Mouse (Mus musculus): ENCODE data around the gene Rfx2. TPM values are rescaled to one million over a fixed set of nuclear protein-coding genes. Genes with fewer than 3 reads are reported as not detected.

Gene Rfx2
- polyA plus RNA-seq, 1 experiment: 0.86 TPM

- Histone ChIP-seq H3K4me3 (ENCODE audit: insufficient read depth, low read length) (no peak overlapping the region), H3K27ac (ENCODE audit: insufficient read depth, low read length) (no peak overlapping the region), H3K4me1 (ENCODE audit: control insufficient read depth, insufficient read depth, low read length) (no peaks in the 10 kb centered on the region)
- TF ChIP-seq CTCF (IDR thresholded peaks at IDR 0.05; ENCODE audit: borderline replicate concordance, insufficient read depth, low read length): no peak
- TF ChIP-seq POLR2A (IDR thresholded peaks at IDR 0.05; ENCODE audit: low read depth, low read length): no peak
These were observed 11.1 kb downstream of the Rfx2 start for GRCm38 (mm10) chr17:56819694-56820111.

GRCm38 (mm10) chr17:56819032-56819545, 11.7 kb downstream of the Rfx2 start:
- Histone ChIP-seq H3K4me1 (ENCODE audit: control insufficient read depth, insufficient read depth, low read length) (no peaks in the 10 kb centered on the region), H3K27ac (ENCODE audit: insufficient read depth, low read length) (no peak overlapping the region), H3K4me3 (ENCODE audit: insufficient read depth, low read length) (no peak overlapping the region)
- TF ChIP-seq POLR2A (IDR thresholded peaks at IDR 0.05; ENCODE audit: low read depth, low read length): no peak

GRCm38 (mm10) chr17:56818067-56818636, 12.7 kb downstream of the Rfx2 start:
- H3K27ac ChIP-seq (ENCODE audit: insufficient read depth, low read length): no peak overlapping the region
- TF ChIP-seq POLR2A (IDR thresholded peaks at IDR 0.05; ENCODE audit: low read depth, low read length): no peak
- TF ChIP-seq CTCF (IDR thresholded peaks at IDR 0.05; ENCODE audit: borderline replicate concordance, insufficient read depth, low read length): no peak
- no peak overlapping the region for H3K4me3 ChIP-seq (ENCODE audit: insufficient read depth, low read length)
- no peaks in the 10 kb centered on the region for H3K4me1 ChIP-seq (ENCODE audit: control insufficient read depth, insufficient read depth, low read length)

- H3K4me3 ChIP-seq (ENCODE audit: insufficient read depth, low read length): no peak overlapping the region
- peaks cover 2% of the 10 kb centered on the region; the same call in 1 of the 2 replicates for H3K4me1 ChIP-seq (ENCODE audit: control insufficient read depth, insufficient read depth, low read length)
- no peak overlapping the region for H3K27ac ChIP-seq (ENCODE audit: insufficient read depth, low read length)
- TF ChIP-seq POLR2A (IDR thresholded peaks at IDR 0.05; ENCODE audit: low read depth, low read length) (no peak), CTCF (IDR thresholded peaks at IDR 0.05; ENCODE audit: borderline replicate concordance, insufficient read depth, low read length) (no peak)
These were observed 15.8 kb downstream of the Rfx2 start for GRCm38 (mm10) chr17:56815057-56815345.

GRCm38 (mm10) chr17:56814316-56815056, 16.3 kb downstream of the Rfx2 start:
- H3K4me1 ChIP-seq (ENCODE audit: control insufficient read depth, insufficient read depth, low read length): peaks cover 6% of the 10 kb centered on the region; the same call in 1 of the 2 replicates
- H3K4me3 ChIP-seq (ENCODE audit: insufficient read depth, low read length): no peak overlapping the region
- TF ChIP-seq CTCF (IDR thresholded peaks at IDR 0.05; ENCODE audit: borderline replicate concordance, insufficient read depth, low read length) (no peak), POLR2A (IDR thresholded peaks at IDR 0.05; ENCODE audit: low read depth, low read length) (no peak)
- no peak overlapping the region for H3K27ac ChIP-seq (ENCODE audit: insufficient read depth, low read length)

GRCm38 (mm10) chr17:56810245-56810644, 20.6 kb downstream of the Rfx2 start:
- Histone ChIP-seq H3K4me1 (ENCODE audit: control insufficient read depth, insufficient read depth, low read length) (peaks cover 6% of the 10 kb centered on the region; the same call in 1 of the 2 replicates), H3K4me3 (ENCODE audit: insufficient read depth, low read length) (no peak overlapping the region), H3K27ac (ENCODE audit: insufficient read depth, low read length) (no peak overlapping the region)
- TF ChIP-seq POLR2A (IDR thresholded peaks at IDR 0.05; ENCODE audit: low read depth, low read length) (no peak), CTCF (IDR thresholded peaks at IDR 0.05; ENCODE audit: borderline replicate concordance, insufficient read depth, low read length) (no peak)

GRCm38 (mm10) chr17:56808518-56808917, 22.3 kb downstream of the Rfx2 start:
- no peak overlapping the region for H3K27ac ChIP-seq (ENCODE audit: insufficient read depth, low read length)
- peaks cover 6% of the 10 kb centered on the region; the same call in 1 of the 2 replicates for H3K4me1 ChIP-seq (ENCODE audit: control insufficient read depth, insufficient read depth, low read length)
- H3K4me3 ChIP-seq (ENCODE audit: insufficient read depth, low read length): no peak overlapping the region
- TF ChIP-seq CTCF (IDR thresholded peaks at IDR 0.05; ENCODE audit: borderline replicate concordance, insufficient read depth, low read length) (peak; percentile 100), POLR2A (IDR thresholded peaks at IDR 0.05; ENCODE audit: low read depth, low read length) (no peak)

- H3K27ac ChIP-seq (ENCODE audit: insufficient read depth, low read length): no peak overlapping the region
- H3K4me3 ChIP-seq (ENCODE audit: insufficient read depth, low read length): no peak overlapping the region
- TF ChIP-seq CTCF (IDR thresholded peaks at IDR 0.05; ENCODE audit: borderline replicate concordance, insufficient read depth, low read length) (no peak), POLR2A (IDR thresholded peaks at IDR 0.05; ENCODE audit: low read depth, low read length) (no peak)
- peaks cover 6% of the 10 kb centered on the region; the same call in 1 of the 2 replicates for H3K4me1 ChIP-seq (ENCODE audit: control insufficient read depth, insufficient read depth, low read length)
These were observed 25.0 kb downstream of the Rfx2 start for GRCm38 (mm10) chr17:56805784-56806183.

GRCm38 (mm10) chr17:56804952-56805351, 25.9 kb downstream of the Rfx2 start:
- Histone ChIP-seq H3K4me1 (ENCODE audit: control insufficient read depth, insufficient read depth, low read length) (0 out of 2 replicates have a peak, but pooled peaks cover 3% of the 10 kb centered on the region), H3K27ac (ENCODE audit: insufficient read depth, low read length) (no peak overlapping the region), H3K4me3 (ENCODE audit: insufficient read depth, low read length) (no peak overlapping the region)
- TF ChIP-seq CTCF (IDR thresholded peaks at IDR 0.05; ENCODE audit: borderline replicate concordance, insufficient read depth, low read length) (no peak), POLR2A (IDR thresholded peaks at IDR 0.05; ENCODE audit: low read depth, low read length) (no peak)

GRCm38 (mm10) chr17:56802065-56802464, 28.7 kb downstream of the Rfx2 start:
- Histone ChIP-seq H3K4me1 (ENCODE audit: control insufficient read depth, insufficient read depth, low read length) (no peaks in the 10 kb centered on the region), H3K4me3 (ENCODE audit: insufficient read depth, low read length) (no peak overlapping the region), H3K27ac (ENCODE audit: insufficient read depth, low read length) (no peak overlapping the region)
- TF ChIP-seq POLR2A (IDR thresholded peaks at IDR 0.05; ENCODE audit: low read depth, low read length) (no peak), CTCF (IDR thresholded peaks at IDR 0.05; ENCODE audit: borderline replicate concordance, insufficient read depth, low read length) (no peak)
